Mouse (Mus musculus): ENCODE data around the gene Rbfox1. TPM values are rescaled to one million over a fixed set of nuclear protein-coding genes. Genes with fewer than 3 reads are reported as not detected.

Rbfox1 gene
- polyA plus RNA-seq, 1 experiment from 2014 or later = 223 TPM

- no peak for ATAC-seq (replicated peaks)
- WGBS = 91% methylated on average over 3 of the region's 3 CpGs
Observed at GRCm38 (mm10) chr16:7004565-7004964, 1119.4 kb downstream of the Rbfox1 start.

GRCm38 (mm10) chr16:7005478-7005877 lies 1120.3 kb downstream of the Rbfox1 start:
- Histone ChIP-seq H3K9me3 (no peaks in the 10 kb centered on the region), H3K36me3 (replicated peaks) (no peaks in the 10 kb centered on the region), H3K27me3 (replicated peaks) (no peaks in the 10 kb centered on the region), H3K27ac (no peak overlapping the region), H3K4me3 (no peak overlapping the region), H3K4me1 (no peaks in the 10 kb centered on the region), H3K4me2 (no peak overlapping the region), H3K9ac (no peak overlapping the region)
- no peak for ATAC-seq (replicated peaks)
- 17% methylated on average over 3 of the region's 3 CpGs for WGBS

More at GRCm38 (mm10) chr16:7004565-7004964, 1119.4 kb downstream of the Rbfox1 start:
- H3K4me3 ChIP-seq = no peak overlapping the region
- H3K9ac ChIP-seq = no peak overlapping the region
- H3K27me3 ChIP-seq (replicated peaks) = no peaks in the 10 kb centered on the region
- no peaks in the 10 kb centered on the region for H3K4me1 ChIP-seq
- no peaks in the 10 kb centered on the region for H3K36me3 ChIP-seq (replicated peaks)
- no peak overlapping the region for H3K4me2 ChIP-seq
- H3K27ac ChIP-seq = no peak overlapping the region
- no peaks in the 10 kb centered on the region for H3K9me3 ChIP-seq

DNA sequence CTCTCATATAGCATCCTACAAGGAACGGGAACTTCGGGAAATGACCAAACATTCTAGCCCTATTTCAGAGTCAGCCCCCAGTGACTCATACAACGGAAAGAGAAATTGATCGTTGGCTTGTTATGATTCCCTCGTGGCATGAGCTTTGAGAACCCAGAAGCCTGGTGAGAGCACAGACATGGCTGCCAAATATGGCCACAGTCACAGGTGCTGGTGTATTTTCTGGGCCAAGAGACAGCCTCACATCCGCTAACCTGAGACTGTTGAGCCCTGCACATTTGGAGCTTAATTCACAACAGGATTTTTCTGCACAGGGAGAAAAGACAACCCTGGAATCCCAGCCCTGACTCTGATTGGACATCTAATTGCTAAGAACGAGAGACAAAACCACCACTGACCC lies 1132.2 kb downstream of the Rbfox1 start:
- H3K9me3 ChIP-seq = no peaks in the 10 kb centered on the region
- no peak overlapping the region for H3K4me2 ChIP-seq
- no peak overlapping the region for H3K9ac ChIP-seq
- H3K27me3 ChIP-seq (replicated peaks) = no peaks in the 10 kb centered on the region
- no peaks in the 10 kb centered on the region for H3K36me3 ChIP-seq (replicated peaks)
- no peak for ATAC-seq (replicated peaks)
- 79% methylated on average over 7 of the region's 7 CpGs for WGBS
- H3K4me1 ChIP-seq = no peaks in the 10 kb centered on the region
- no peak overlapping the region for H3K27ac ChIP-seq
- H3K4me3 ChIP-seq = no peak overlapping the region

GRCm38 (mm10) chr16:7034231-7034630 lies 1149.1 kb downstream of the Rbfox1 start:
- no peak overlapping the region for H3K4me2 ChIP-seq
- WGBS = 85% methylated on average over 5 of the region's 5 CpGs
- no peak overlapping the region for H3K4me3 ChIP-seq
- no peak overlapping the region for H3K27ac ChIP-seq
- H3K4me1 ChIP-seq = peaks cover 11% of the 10 kb centered on the region
- H3K36me3 ChIP-seq (replicated peaks) = no peaks in the 10 kb centered on the region
- no peak overlapping the region for H3K9ac ChIP-seq
- no peaks in the 10 kb centered on the region for H3K27me3 ChIP-seq (replicated peaks)
- no peak for ATAC-seq (replicated peaks)
- H3K9me3 ChIP-seq = no peaks in the 10 kb centered on the region

- peaks cover 20% of the 10 kb centered on the region for H3K4me1 ChIP-seq
- 71% methylated on average over 3 of the region's 3 CpGs for WGBS
- no peaks in the 10 kb centered on the region for H3K27me3 ChIP-seq (replicated peaks)
- no peak overlapping the region for H3K9ac ChIP-seq
- no peak for ATAC-seq (replicated peaks)
- no peak overlapping the region for H3K27ac ChIP-seq
- H3K36me3 ChIP-seq (replicated peaks) = no peaks in the 10 kb centered on the region
- H3K4me3 ChIP-seq = no peak overlapping the region
- no peaks in the 10 kb centered on the region for H3K9me3 ChIP-seq
- no peak overlapping the region for H3K4me2 ChIP-seq
Observed at GRCm38 (mm10) chr16:7036566-7036965, 1151.4 kb downstream of the Rbfox1 start.

GRCm38 (mm10) chr16:7036988-7037387 lies 1151.8 kb downstream of the Rbfox1 start:
- peaks cover 21% of the 10 kb centered on the region for H3K4me1 ChIP-seq
- H3K9me3 ChIP-seq = no peaks in the 10 kb centered on the region
- no peak overlapping the region for H3K4me2 ChIP-seq
- ATAC-seq (replicated peaks) = no peak
- no peak overlapping the region for H3K4me3 ChIP-seq
- H3K9ac ChIP-seq = no peak overlapping the region
- no peak overlapping the region for H3K27ac ChIP-seq
- H3K36me3 ChIP-seq (replicated peaks) = no peaks in the 10 kb centered on the region
- H3K27me3 ChIP-seq (replicated peaks) = no peaks in the 10 kb centered on the region
- 62% methylated on average over 8 of the region's 8 CpGs for WGBS

DNA sequence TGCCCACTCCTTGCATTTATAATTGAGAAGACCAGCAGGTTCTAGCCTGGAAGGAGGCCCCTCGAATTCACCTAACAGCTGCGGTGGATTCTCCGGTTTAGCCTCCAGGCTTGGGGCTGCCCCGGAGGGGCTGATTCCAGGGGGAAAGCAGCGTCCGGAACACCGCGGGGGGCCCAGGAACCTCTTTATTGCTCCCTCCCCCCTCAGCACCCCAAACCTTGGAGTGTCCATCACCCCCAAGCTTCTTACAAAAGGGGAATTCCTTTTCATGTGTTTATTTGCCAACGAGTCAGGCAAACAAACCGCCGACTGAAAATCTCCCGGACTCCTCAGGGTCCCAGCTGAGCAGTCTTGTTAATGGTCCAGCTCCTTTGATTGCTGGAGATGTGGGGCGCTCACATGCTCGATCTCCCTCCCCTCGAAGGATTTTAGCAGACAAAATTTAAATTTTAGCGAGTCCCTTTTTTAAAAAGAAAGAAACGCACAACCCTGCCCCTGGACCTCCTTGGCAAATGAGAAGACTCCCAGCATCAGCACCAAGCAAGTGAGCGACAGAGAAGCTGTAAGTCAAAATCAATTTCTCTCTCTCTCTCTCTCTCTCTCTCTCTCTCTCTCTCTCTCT lies 1153.6 kb downstream of the Rbfox1 start:
- Histone ChIP-seq H3K4me1 (peaks cover 25% of the 10 kb centered on the region), H3K4me2 (peak overlapping the region; percentile 80), H3K9ac (peak overlapping the region; percentile 57), H3K4me3 (peak overlapping the region; percentile 48), H3K9me3 (no peaks in the 10 kb centered on the region), H3K27me3 (replicated peaks) (no peaks in the 10 kb centered on the region), H3K27ac (peak overlapping the region; percentile 83), H3K36me3 (replicated peaks) (no peaks in the 10 kb centered on the region)
- peak; percentile 60; the same call in 1 of the 2 replicates for ATAC-seq (replicated peaks)
- 0% methylated on average over 18 of the region's 18 CpGs for WGBS

GRCm38 (mm10) chr16:7039404-7040367 lies 1154.5 kb downstream of the Rbfox1 start:
- peaks cover 32% of the 10 kb centered on the region for H3K4me1 ChIP-seq
- H3K9ac ChIP-seq = peak overlapping the region; percentile 52
- ATAC-seq (replicated peaks) = peak; percentile 76
- no peaks in the 10 kb centered on the region for H3K9me3 ChIP-seq
- peak overlapping the region; percentile 80 for H3K4me2 ChIP-seq
- H3K4me3 ChIP-seq = peak overlapping the region; percentile 48
- under 1% methylated on average over 29 of the region's 30 CpGs for WGBS
- H3K36me3 ChIP-seq (replicated peaks) = no peaks in the 10 kb centered on the region
- no peaks in the 10 kb centered on the region for H3K27me3 ChIP-seq (replicated peaks)
- peak overlapping the region; percentile 83 for H3K27ac ChIP-seq

- 20% methylated on average over 6 of the region's 6 CpGs for WGBS
- Histone ChIP-seq H3K4me1 (peaks cover 40% of the 10 kb centered on the region), H3K27me3 (replicated peaks) (no peaks in the 10 kb centered on the region), H3K27ac (peak overlapping the region; percentile 83; the same call in 1 of the 2 replicates), H3K9ac (peak overlapping the region; percentile 29; the same call in 1 of the 2 replicates), H3K4me2 (peak overlapping the region; percentile 80), H3K36me3 (replicated peaks) (no peaks in the 10 kb centered on the region), H3K9me3 (no peaks in the 10 kb centered on the region), H3K4me3 (peak overlapping the region; percentile 48)
- ATAC-seq (replicated peaks) = peak; percentile 28; the same call in 1 of the 2 replicates
Observed at GRCm38 (mm10) chr16:7040691-7041090, 1155.5 kb downstream of the Rbfox1 start.

- ATAC-seq (replicated peaks) = no peak
- WGBS = 87% methylated on average over 2 of the region's 2 CpGs
- H3K4me1 ChIP-seq = peaks cover 55% of the 10 kb centered on the region
Observed at GRCm38 (mm10) chr16:7047421-7047820, 1162.3 kb downstream of the Rbfox1 start.

DNA sequence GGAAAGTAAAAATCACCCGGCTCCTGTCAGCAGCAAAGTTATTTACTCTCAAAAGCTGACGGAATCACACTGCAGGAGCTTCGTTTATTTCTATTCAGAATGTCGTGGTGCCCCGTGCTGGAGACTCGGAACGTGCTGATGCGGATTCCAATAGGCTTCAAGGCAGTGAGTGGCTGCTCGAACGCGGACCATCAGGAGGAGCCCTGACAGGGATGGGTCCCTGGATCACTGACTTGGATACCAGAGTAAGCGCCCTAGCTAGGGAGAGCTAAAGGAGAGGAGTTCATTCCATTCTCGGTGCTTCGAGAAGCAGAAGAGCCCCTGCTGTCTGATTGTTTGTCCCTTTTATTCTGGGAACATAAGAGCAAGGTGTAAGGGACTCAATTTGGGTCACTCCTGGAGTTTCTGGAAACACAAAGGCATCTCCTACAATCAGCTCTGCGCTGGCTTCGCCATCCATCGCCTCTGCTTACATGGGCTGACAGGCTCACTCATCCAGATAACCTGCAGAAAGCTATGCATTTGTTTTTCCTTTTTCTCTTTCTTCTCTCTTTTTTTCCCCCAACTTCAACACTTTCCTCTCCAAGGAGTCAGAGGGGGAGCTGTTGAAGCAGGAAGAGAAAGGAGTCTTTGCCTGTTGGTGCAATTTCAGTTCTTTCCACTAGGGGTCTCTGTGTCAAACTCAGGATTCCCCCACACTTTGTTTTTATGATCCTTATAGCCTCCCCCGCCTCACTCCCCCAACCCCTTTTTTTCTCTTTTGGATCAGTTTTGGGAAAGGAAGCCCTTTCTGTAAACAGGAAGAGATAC lies 1164.2 kb downstream of the Rbfox1 start:
- Histone ChIP-seq H3K36me3 (replicated peaks) (no peaks in the 10 kb centered on the region), H3K9ac (no peak overlapping the region), H3K9me3 (no peaks in the 10 kb centered on the region), H3K4me1 (peaks cover 56% of the 10 kb centered on the region), H3K4me2 (peak overlapping the region; percentile 39), H3K27ac (peak overlapping the region; percentile 16; the same call in 1 of the 2 replicates), H3K27me3 (replicated peaks) (no peaks in the 10 kb centered on the region), H3K4me3 (no peak overlapping the region)
- ATAC-seq (replicated peaks) = 0 out of 2 replicates have a peak, but pooled peaks have one; percentile 21
- 4% methylated on average over 18 of the region's 18 CpGs for WGBS

More at GRCm38 (mm10) chr16:7047421-7047820, 1162.3 kb downstream of the Rbfox1 start:
- H3K9ac ChIP-seq = no peak overlapping the region
- H3K9me3 ChIP-seq = no peaks in the 10 kb centered on the region
- H3K4me2 ChIP-seq = no peak overlapping the region
- H3K4me3 ChIP-seq = no peak overlapping the region
- no peaks in the 10 kb centered on the region for H3K36me3 ChIP-seq (replicated peaks)
- no peaks in the 10 kb centered on the region for H3K27me3 ChIP-seq (replicated peaks)
- no peak overlapping the region for H3K27ac ChIP-seq
